Mouse (Mus musculus): ENCODE data around the gene Glipr1. TPM values are rescaled to one million over a fixed set of nuclear protein-coding genes. Genes with fewer than 3 reads are reported as not detected.

Glipr1 gene
- polyA plus RNA-seq, 1 experiment from 2014 or later = 2.7 TPM

DNA sequence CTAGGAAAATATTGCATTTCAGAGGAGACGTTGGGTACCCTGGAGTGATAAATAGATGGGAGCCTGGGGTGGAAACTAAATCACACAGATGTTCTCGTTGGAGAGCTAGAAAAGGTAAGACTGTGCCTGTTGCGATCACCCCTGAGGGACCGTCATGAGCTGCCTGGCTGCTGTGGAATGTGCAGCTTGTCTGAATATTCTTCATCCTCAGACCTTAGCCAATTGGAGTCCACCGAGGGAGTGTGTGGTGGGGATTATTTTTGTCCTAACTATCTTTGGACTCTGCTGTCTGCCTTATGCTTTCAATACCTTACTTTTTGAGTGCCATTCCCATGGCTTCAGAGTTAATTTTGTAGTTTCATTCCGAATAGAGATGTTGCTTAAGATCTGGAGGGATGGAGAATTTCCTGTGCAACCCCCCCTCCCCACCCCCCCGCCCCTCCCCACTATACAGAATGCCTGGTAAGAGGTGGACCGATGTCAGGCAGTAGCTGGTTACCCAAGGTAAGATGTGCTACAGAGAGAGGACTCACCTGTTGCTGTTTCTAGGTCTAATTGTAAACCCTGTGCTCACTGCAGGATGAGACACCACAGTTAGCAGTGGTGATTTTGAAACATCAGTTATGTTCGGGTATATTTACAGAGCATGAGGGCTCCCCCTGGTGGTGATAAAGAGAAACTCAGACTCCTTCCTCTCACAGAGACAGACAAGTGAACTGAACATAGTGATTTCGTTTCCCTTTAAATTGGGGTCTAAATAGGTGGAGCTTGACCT lies 45.0 kb downstream of the Glipr1 start:
- no peaks in the 10 kb centered on the region for H3K9me3 ChIP-seq
- no peaks in the 10 kb centered on the region for H3K36me3 ChIP-seq
- peak; percentile 82 for ATAC-seq (ENCODE audit: low FRiP score, low read depth)
- H3K4me3 ChIP-seq = no peak overlapping the region
- WGBS = 45% methylated on average over 10 of the region's 10 CpGs
- no peak overlapping the region for H3K4me2 ChIP-seq (replicated peaks)
- H3K27ac ChIP-seq = no peak overlapping the region
- no peaks in the 10 kb centered on the region for H3K4me1 ChIP-seq
- no peak overlapping the region for H3K9ac ChIP-seq
- no peaks in the 10 kb centered on the region for H3K27me3 ChIP-seq

DNA sequence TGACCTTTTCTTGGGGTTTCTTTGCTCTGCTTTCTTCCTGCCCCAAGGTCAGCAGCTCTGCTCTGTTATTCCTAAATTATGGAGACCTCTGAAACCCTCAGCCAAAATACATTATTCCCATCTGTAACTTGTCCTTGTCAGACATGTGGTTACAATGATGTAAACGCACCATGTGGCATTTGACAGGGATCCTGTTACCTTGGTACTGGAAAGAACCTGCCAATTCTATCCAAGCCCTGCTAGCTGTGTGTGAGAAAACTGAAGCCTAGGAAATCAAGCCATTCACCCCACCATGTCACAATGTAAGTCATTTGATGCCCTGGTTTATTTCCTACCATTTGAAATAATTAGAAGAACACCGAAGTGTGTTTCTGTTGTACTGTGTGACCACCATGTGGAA lies 46.6 kb downstream of the Glipr1 start:
- WGBS = 58% methylated on average over 2 of the region's 2 CpGs
- no peak overlapping the region for H3K27ac ChIP-seq
- no peak overlapping the region for H3K4me3 ChIP-seq
- H3K9ac ChIP-seq = no peak overlapping the region
- no peaks in the 10 kb centered on the region for H3K9me3 ChIP-seq
- no peaks in the 10 kb centered on the region for H3K4me1 ChIP-seq
- no peak overlapping the region for H3K4me2 ChIP-seq (replicated peaks)
- no peaks in the 10 kb centered on the region for H3K27me3 ChIP-seq
- no peak for ATAC-seq (ENCODE audit: low FRiP score, low read depth)
- no peaks in the 10 kb centered on the region for H3K36me3 ChIP-seq

DNA sequence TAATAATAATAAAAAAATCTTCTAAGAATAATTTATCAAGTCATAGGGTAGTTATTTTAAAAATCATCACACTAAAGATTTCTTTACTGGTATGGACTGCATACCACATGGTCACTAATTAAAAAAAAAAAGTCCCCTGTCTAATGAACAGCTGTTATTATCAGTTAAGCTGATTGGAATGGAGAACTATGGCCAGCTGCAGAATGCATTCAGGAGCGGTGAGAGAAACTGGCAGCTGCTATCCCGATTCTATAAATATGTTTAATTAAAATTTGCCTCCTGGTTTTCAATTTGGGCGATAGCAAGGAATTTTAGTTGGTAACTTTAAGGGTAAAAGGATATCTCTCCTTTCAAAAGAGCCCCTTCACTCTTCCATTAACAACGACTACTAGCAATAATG lies 53.4 kb downstream of the Glipr1 start:
- ATAC-seq (ENCODE audit: low FRiP score, low read depth) = no peak
- Histone ChIP-seq H3K4me3 (no peak overlapping the region), H3K4me2 (replicated peaks) (no peak overlapping the region), H3K4me1 (no peaks in the 10 kb centered on the region), H3K36me3 (no peaks in the 10 kb centered on the region), H3K9ac (no peak overlapping the region), H3K27ac (no peak overlapping the region), H3K27me3 (no peaks in the 10 kb centered on the region), H3K9me3 (no peaks in the 10 kb centered on the region)
- WGBS = 60% methylated on average over 4 of the region's 4 CpGs

DNA sequence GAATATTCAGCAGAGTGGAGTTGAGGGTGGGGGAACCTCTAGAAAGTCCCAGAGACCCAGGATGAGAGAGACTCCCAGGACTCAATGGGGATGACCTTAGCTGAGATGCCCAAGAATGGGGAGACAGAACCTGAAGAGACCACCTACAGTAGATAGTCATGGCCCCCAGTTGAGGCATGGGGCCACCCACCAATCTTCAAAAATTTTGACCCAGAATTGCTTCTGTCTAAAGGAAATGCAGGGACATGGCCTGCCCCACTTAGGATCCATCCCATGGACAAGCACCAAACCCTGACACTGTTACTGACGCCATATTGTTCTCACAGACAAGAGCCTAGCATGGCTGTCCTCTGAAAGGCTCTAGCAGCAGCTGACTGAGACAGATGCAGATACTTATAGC lies 54.4 kb downstream of the Glipr1 start:
- ATAC-seq (ENCODE audit: low FRiP score, low read depth) = no peak
- H3K9me3 ChIP-seq = no peaks in the 10 kb centered on the region
- no peaks in the 10 kb centered on the region for H3K4me1 ChIP-seq
- no peak overlapping the region for H3K4me3 ChIP-seq
- H3K27ac ChIP-seq = no peak overlapping the region
- no peaks in the 10 kb centered on the region for H3K27me3 ChIP-seq
- 90% methylated on average over 1 of the region's 1 CpGs for WGBS
- no peak overlapping the region for H3K9ac ChIP-seq
- no peaks in the 10 kb centered on the region for H3K36me3 ChIP-seq
- H3K4me2 ChIP-seq (replicated peaks) = no peak overlapping the region

DNA sequence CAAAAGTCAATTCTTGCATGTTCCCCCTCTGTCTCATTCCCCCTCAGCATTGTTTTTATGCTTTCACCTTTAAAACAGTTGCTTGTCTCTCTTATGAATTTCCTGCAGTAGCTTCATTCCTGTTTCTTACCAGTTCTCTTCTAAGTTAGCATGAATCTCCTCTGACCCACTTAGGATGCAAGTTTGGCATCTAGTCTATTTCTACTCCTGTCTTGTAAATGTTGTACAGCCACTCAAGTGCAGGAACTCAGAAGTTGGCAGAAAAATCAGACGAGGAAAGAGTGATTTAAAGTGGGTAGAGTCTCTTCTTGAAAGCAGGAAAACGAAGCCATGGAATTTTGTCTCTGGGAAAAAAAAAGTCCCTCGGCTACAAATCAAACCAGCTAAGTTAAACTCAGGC lies 56.9 kb downstream of the Glipr1 start:
- 53% methylated on average over 3 of the region's 3 CpGs for WGBS

DNA sequence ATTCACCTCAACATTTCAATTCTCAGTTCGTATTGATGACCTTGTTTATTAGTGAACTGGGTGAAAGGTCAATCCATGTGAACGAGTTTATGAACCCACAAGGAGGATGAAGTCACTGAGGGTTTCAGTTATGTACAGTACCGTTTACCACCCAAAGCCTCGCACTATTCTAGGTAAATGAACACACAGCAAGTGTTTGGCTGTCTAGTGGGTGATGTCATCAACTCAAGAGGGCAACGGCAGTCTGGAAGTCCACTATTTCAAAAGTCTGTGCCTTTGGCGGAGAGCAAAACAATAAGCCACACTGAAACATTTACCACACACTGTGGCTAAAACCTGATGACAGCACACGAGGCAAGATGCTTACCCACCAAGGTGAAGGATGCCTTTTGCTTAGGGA lies 59.4 kb downstream of the Glipr1 start:
- 77% methylated on average over 7 of the region's 7 CpGs for WGBS
- Histone ChIP-seq H3K4me1 (peaks cover 4% of the 10 kb centered on the region; the same call in 1 of the 2 replicates), H3K9ac (no peak overlapping the region), H3K9me3 (no peaks in the 10 kb centered on the region), H3K36me3 (no peaks in the 10 kb centered on the region), H3K27ac (no peak overlapping the region), H3K4me2 (replicated peaks) (no peak overlapping the region), H3K27me3 (no peaks in the 10 kb centered on the region), H3K4me3 (no peak overlapping the region)
- no peak for ATAC-seq (ENCODE audit: low FRiP score, low read depth)

More for the DNA sequence above, 56.9 kb downstream of the Glipr1 start:
- Histone ChIP-seq H3K9me3 (no peaks in the 10 kb centered on the region), H3K27me3 (no peaks in the 10 kb centered on the region), H3K4me1 (peaks cover 4% of the 10 kb centered on the region; the same call in 1 of the 2 replicates), H3K4me3 (no peak overlapping the region), H3K4me2 (replicated peaks) (no peak overlapping the region), H3K9ac (no peak overlapping the region), H3K36me3 (no peaks in the 10 kb centered on the region), H3K27ac (no peak overlapping the region)
- no peak for ATAC-seq (ENCODE audit: low FRiP score, low read depth)

DNA sequence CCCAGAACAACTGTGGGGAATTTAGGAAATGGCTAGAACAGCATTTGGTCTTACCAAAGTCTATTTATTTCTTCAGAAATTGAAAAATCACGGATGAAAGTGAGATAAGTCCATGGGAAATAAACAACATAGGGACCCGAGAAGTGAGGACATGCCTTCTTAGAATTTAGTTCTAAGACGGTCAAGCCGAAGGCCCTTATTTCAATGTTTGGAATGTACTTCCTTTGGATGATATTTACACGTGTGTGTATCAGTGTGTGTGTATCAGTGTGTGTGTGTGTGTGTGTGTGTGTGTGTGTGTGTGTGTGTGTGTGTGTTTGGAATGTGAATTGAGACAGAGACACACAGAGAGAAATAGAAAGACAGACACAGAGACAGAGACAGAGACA lies 65.3 kb downstream of the Glipr1 start:
- Histone ChIP-seq H3K27me3 (no peaks in the 10 kb centered on the region), H3K4me3 (no peak overlapping the region), H3K36me3 (no peaks in the 10 kb centered on the region), H3K4me1 (0 out of 2 replicates have a peak, but pooled peaks cover 4% of the 10 kb centered on the region), H3K27ac (no peak overlapping the region), H3K9me3 (no peaks in the 10 kb centered on the region), H3K4me2 (replicated peaks) (no peak overlapping the region), H3K9ac (no peak overlapping the region)
- 77% methylated on average over 5 of the region's 5 CpGs for WGBS
- ATAC-seq (ENCODE audit: low FRiP score, low read depth) = no peak

DNA sequence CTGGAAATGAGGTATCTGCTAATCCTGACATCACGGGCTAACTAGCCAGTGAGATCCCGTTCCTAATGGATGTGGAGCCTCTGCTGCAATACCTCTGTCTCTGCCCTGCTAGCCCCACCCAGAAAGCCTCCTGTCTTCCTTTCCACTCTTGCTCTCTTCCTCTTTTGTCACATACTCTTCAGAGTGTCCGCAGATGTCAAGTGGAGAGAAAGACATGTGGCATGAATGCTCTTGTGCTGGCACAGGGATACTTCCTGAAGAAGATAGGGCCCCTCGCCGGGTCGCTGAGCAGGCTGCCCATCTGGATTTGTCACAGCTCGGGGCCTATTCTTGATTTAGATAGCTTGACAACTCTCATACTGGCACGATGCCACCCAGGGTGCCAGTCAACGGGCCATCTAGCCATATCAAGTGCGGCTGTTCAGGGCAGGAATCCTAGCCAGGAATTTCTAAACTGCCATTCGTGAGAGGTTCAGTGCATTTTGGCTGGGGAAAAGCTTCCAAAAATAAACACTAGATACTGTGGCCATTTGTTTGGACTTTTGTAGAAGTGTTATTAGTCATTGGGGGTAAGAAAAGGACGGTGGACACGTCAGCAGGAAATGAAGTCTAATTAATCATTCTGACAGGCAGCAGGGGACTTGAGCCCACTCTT lies 65.8 kb downstream of the Glipr1 start:
- Histone ChIP-seq H3K9me3 (no peaks in the 10 kb centered on the region), H3K36me3 (no peaks in the 10 kb centered on the region), H3K9ac (no peak overlapping the region), H3K4me1 (0 out of 2 replicates have a peak, but pooled peaks cover under 1% of the 10 kb centered on the region), H3K4me3 (no peak overlapping the region), H3K4me2 (replicated peaks) (no peak overlapping the region), H3K27me3 (no peaks in the 10 kb centered on the region), H3K27ac (no peak overlapping the region)
- no peak for ATAC-seq (ENCODE audit: low FRiP score, low read depth)
- WGBS = 63% methylated on average over 13 of the region's 13 CpGs

DNA sequence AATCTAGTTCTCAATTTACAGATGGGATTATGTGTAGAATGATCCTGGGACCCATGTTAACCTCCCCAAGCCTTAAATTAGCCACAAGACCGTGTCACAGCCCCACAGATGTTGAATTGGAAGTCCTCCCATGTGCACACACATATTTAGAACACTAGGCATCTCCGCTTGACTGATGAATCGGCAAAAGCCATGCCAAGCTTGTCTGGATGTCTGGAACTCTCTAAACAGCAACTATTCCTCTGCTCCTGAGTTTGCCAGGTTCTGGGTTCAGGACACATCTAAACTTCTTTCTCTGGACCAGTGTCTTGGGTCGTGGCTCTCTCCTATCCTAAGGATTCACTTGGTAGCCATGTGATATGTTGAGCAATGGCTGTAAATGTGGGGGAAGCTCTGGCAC lies 66.4 kb downstream of the Glipr1 start:
- WGBS = 82% methylated on average over 4 of the region's 4 CpGs
- Histone ChIP-seq H3K9me3 (no peaks in the 10 kb centered on the region), H3K36me3 (no peaks in the 10 kb centered on the region), H3K9ac (no peak overlapping the region), H3K4me3 (no peak overlapping the region), H3K27me3 (no peaks in the 10 kb centered on the region), H3K4me2 (replicated peaks) (no peak overlapping the region), H3K27ac (no peak overlapping the region), H3K4me1 (no peaks in the 10 kb centered on the region)
- ATAC-seq (ENCODE audit: low FRiP score, low read depth) = no peak

Other genes starting within 250 kb of the Glipr1 start
- gene Krr1, start 30.0 kb downstream of the Glipr1 start, polyA plus RNA-seq (2015; fragmentation: Nextera tagmentation; extraction: Ambion mirVana) = 45.0 and 48.7 TPM in 2 replicates
- gene Glipr1l1, start 57.6 kb upstream of the Glipr1 start, polyA plus RNA-seq (2015; fragmentation: Nextera tagmentation; extraction: Ambion mirVana) = not detected in 2 replicates
- not detected in 2 replicates for gene Glipr1l2, start 80.7 kb upstream of the Glipr1 start, polyA plus RNA-seq (2015; fragmentation: Nextera tagmentation; extraction: Ambion mirVana)
- gene Glipr1l3, start 157.7 kb upstream of the Glipr1 start, polyA plus RNA-seq (2015; fragmentation: Nextera tagmentation; extraction: Ambion mirVana) = not detected in 2 replicates
- gene Caps2, start 161.0 kb upstream of the Glipr1 start, polyA plus RNA-seq (2015; fragmentation: Nextera tagmentation; extraction: Ambion mirVana) = 0.57 and 1.0 TPM in 2 replicates

All from limb, embryonic 13.5 days (tissue).